Mouse (Mus musculus): ENCODE data around the gene Prkar1b. TPM values are rescaled to one million over a fixed set of nuclear protein-coding genes. Genes with fewer than 3 reads are reported as not detected.

The Prkar1b gene
- polyA plus RNA-seq, 1 experiment from 2014 or later: 17.4 TPM

GRCm38 (mm10) chr5:138973480-138973879, 176.3 kb downstream of the Prkar1b start:
- ATAC-seq (ENCODE audit: low read depth): no peak
- Histone ChIP-seq H3K27me3 (ENCODE audit: control insufficient read depth, insufficient read depth, low read depth, low read length) (no peaks in the 10 kb centered on the region), H3K27ac (ENCODE audit: low read length) (no peak overlapping the region), H3K4me2 (ENCODE audit: low read depth, low read length) (no peak overlapping the region), H3K4me1 (replicated peaks; ENCODE audit: control insufficient read depth, insufficient read depth, low read length) (peaks cover 34% of the 10 kb centered on the region), H3K9me3 (ENCODE audit: control insufficient read depth, low read length) (no peaks in the 10 kb centered on the region), H3K9ac (ENCODE audit: low read length) (no peak overlapping the region), H3K4me3 (ENCODE audit: low read length) (no peak overlapping the region), H3K36me3 (ENCODE audit: control insufficient read depth, insufficient read depth, low read length) (0 out of 2 replicates have a peak, but pooled peaks cover 4% of the 10 kb centered on the region)
- 67% methylated on average over 6 of the region's 6 CpGs for WGBS

GRCm38 (mm10) chr5:138971405-138971804, 178.4 kb downstream of the Prkar1b start:
- Histone ChIP-seq H3K27ac (ENCODE audit: low read length) (peak overlapping the region; percentile 92), H3K36me3 (ENCODE audit: control insufficient read depth, insufficient read depth, low read length) (no peaks in the 10 kb centered on the region), H3K4me2 (ENCODE audit: low read depth, low read length) (no peak overlapping the region), H3K9ac (ENCODE audit: low read length) (no peak overlapping the region), H3K9me3 (ENCODE audit: control insufficient read depth, low read length) (no peaks in the 10 kb centered on the region), H3K4me3 (ENCODE audit: low read length) (no peak overlapping the region), H3K4me1 (replicated peaks; ENCODE audit: control insufficient read depth, insufficient read depth, low read length) (peaks cover 34% of the 10 kb centered on the region), H3K27me3 (ENCODE audit: control insufficient read depth, insufficient read depth, low read depth, low read length) (no peaks in the 10 kb centered on the region)
- no peak for ATAC-seq (ENCODE audit: low read depth)
- WGBS: 51% methylated on average over 9 of the region's 9 CpGs

- Histone ChIP-seq H3K27me3 (ENCODE audit: control insufficient read depth, insufficient read depth, low read depth, low read length) (no peaks in the 10 kb centered on the region), H3K27ac (ENCODE audit: low read length) (peak overlapping the region; percentile 92), H3K9ac (ENCODE audit: low read length) (peak overlapping the region; percentile 37; the same call in 1 of the 2 replicates), H3K9me3 (ENCODE audit: control insufficient read depth, low read length) (no peaks in the 10 kb centered on the region), H3K36me3 (ENCODE audit: control insufficient read depth, insufficient read depth, low read length) (no peaks in the 10 kb centered on the region), H3K4me1 (replicated peaks; ENCODE audit: control insufficient read depth, insufficient read depth, low read length) (peaks cover 47% of the 10 kb centered on the region), H3K4me2 (ENCODE audit: low read depth, low read length) (no peak overlapping the region), H3K4me3 (ENCODE audit: low read length) (no peak overlapping the region)
- WGBS: 19% methylated on average over 7 of the region's 7 CpGs
- peak; percentile 87 for ATAC-seq (ENCODE audit: low read depth)
Observed at GRCm38 (mm10) chr5:138970056-138970490, 179.7 kb downstream of the Prkar1b start.

Other genes starting within 250 kb of the Prkar1b start
- gene Pdgfa, start 152.6 kb downstream of the Prkar1b start, polyA plus RNA-seq (2015; fragmentation: Nextera tagmentation; extraction: Ambion mirVana): 56.7 and 58.2 TPM in 2 replicates
- gene Dnaaf5, start 222 bp upstream of the Prkar1b start, polyA plus RNA-seq (2015; fragmentation: Nextera tagmentation; extraction: Ambion mirVana): 4.8 and 5.8 TPM in 2 replicates
- 56.0 and 56.5 TPM in 2 replicates for gene Sun1, start 50.6 kb upstream of the Prkar1b start, polyA plus RNA-seq (2015; fragmentation: Nextera tagmentation; extraction: Ambion mirVana)
- 174 and 177 TPM in 2 replicates for gene Get4, start 102.3 kb upstream of the Prkar1b start, polyA plus RNA-seq (2015; fragmentation: Nextera tagmentation; extraction: Ambion mirVana)
- gene Adap1, start 175.6 kb upstream of the Prkar1b start, polyA plus RNA-seq (2015; fragmentation: Nextera tagmentation; extraction: Ambion mirVana): 1.7 and 1.9 TPM in 2 replicates
- gene Cox19, start 201.4 kb upstream of the Prkar1b start, polyA plus RNA-seq (2015; fragmentation: Nextera tagmentation; extraction: Ambion mirVana): 79.8 and 94.4 TPM in 2 replicates
- 0.18 and 0.33 TPM in 2 replicates for gene Cyp2w1, start 202.6 kb upstream of the Prkar1b start, polyA plus RNA-seq (2015; fragmentation: Nextera tagmentation; extraction: Ambion mirVana)
- 6.6 and 8.6 TPM in 2 replicates for gene Gpr146, start 227.7 kb upstream of the Prkar1b start, polyA plus RNA-seq (2015; fragmentation: Nextera tagmentation; extraction: Ambion mirVana)